Mouse (Mus musculus): ENCODE results near the gene Klhl9. TPM values are rescaled to one million over a fixed set of nuclear protein-coding genes. Genes with fewer than 3 reads are reported as not detected.

Klhl9 gene
- total and polyA plus RNA-seq, 2 experiments from 2014 or later = 73.1 to 140 TPM

DNA sequence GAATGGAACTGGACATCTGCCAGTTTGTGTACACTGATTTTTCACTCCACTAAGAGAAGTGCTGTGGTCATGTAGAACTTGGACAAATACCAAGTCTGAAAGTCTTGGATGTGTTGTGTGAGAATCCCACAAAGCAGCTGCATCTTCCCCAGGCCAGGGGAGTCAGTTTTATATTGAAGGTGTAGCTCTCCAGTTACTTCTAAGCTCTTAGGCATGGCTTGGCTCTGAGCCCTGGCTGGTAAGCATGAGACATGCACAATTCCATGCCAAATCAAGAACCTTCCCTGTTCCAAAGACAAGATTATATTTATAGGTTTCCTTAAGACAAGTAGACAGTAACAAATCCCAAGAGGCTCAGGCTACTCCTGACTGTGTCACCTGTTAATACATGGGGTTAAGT is 7.2 kb downstream of the Klhl9 start:
- no peak for DNase-seq (ENCODE audit: low spot score)
- Histone ChIP-seq H3K4me1 (ENCODE audit: insufficient read depth, low read length) (peaks cover 7% of the 10 kb centered on the region), H3K9ac (replicated peaks; ENCODE audit: low read length) (no peak overlapping the region), H3K4me2 (ENCODE audit: low read depth, low read length) (no peak overlapping the region), H3K27ac (no peak overlapping the region), H3K4me3 (ENCODE audit: low read length) (no peak overlapping the region), H3K9me3 (ENCODE audit: low read length) (no peaks in the 10 kb centered on the region), H3K27me3 (ENCODE audit: insufficient read depth, low read length) (no peaks in the 10 kb centered on the region), H3K36me3 (ENCODE audit: insufficient read depth, low read length) (peaks cover 1% of the 10 kb centered on the region; the same call in 1 of the 2 replicates)
- no peak for ATAC-seq
- TF ChIP-seq CTCF (IDR thresholded peaks at IDR 0.05; ENCODE audit: low read depth) = no peak

DNA sequence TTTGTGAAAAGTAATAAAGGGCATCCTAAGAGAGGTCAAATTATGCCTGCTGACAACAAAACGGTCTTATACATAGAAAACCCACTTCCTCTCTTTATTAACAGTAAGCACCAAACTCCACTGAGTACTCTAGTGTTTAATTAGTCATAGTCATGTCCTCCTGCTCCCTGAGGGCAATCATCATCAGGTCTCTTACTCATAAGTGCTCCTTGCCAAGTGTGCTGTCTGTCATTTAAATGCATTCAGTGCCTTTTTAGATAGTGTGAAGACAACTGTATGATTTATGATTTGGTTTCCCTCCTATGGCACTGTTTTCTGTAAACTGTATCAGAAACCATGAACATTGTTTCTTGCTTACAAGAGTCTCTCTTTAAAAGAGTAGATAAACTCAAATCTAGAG is 8.0 kb downstream of the Klhl9 start:
- TF ChIP-seq CTCF (IDR thresholded peaks at IDR 0.05; ENCODE audit: low read depth) = no peak
- Histone ChIP-seq H3K4me3 (ENCODE audit: low read length) (no peak overlapping the region), H3K4me1 (ENCODE audit: insufficient read depth, low read length) (peaks cover 5% of the 10 kb centered on the region; the same call in 1 of the 2 replicates), H3K9ac (replicated peaks; ENCODE audit: low read length) (no peak overlapping the region), H3K9me3 (ENCODE audit: low read length) (no peaks in the 10 kb centered on the region), H3K4me2 (ENCODE audit: low read depth, low read length) (no peak overlapping the region), H3K36me3 (ENCODE audit: insufficient read depth, low read length) (no peaks in the 10 kb centered on the region), H3K27me3 (ENCODE audit: insufficient read depth, low read length) (no peaks in the 10 kb centered on the region), H3K27ac (no peak overlapping the region)
- no peak for ATAC-seq
- 77% methylated on average over 1 of the region's 1 CpGs for WGBS
- no peak for DNase-seq (ENCODE audit: low spot score)

DNA sequence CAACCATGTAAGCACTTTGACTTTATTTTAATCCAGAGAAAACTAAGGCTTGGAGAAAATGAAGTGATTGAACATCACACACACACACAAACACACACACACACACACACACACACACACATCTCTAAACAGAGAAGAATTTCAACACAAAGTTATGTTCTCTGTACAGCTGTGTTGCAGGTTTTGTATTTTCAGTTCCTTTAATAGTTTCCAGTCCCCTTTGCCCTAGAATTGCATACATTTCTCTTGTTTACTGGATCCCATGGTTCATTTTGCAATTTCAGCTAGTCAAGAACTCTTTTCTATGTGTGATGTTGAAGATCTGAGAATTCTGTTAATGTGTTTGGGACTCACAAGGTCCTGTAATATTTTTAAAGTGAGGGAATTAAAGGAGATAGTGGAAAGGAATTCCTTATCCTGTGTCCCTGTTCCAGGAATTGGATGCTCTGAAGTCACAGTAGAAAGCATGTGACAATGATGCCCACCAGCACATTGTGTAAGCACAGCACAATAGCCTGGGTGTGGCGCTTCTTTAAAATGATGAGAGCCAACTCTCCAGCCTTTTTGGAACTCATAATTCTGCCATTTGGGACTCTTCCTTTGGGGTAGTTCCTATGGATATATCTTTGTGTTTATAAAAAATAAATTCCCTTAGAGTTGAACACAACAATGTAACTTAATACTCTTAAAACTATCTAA is 15.0 kb downstream of the Klhl9 start:
- Histone ChIP-seq H3K4me3 (ENCODE audit: low read length) (no peak overlapping the region), H3K36me3 (ENCODE audit: insufficient read depth, low read length) (no peaks in the 10 kb centered on the region), H3K4me2 (ENCODE audit: low read depth, low read length) (no peak overlapping the region), H3K4me1 (ENCODE audit: insufficient read depth, low read length) (no peaks in the 10 kb centered on the region), H3K27ac (no peak overlapping the region), H3K9me3 (ENCODE audit: low read length) (no peaks in the 10 kb centered on the region), H3K9ac (replicated peaks; ENCODE audit: low read length) (no peak overlapping the region), H3K27me3 (ENCODE audit: insufficient read depth, low read length) (no peaks in the 10 kb centered on the region)
- DNase-seq (ENCODE audit: low spot score) (no peak), ATAC-seq (no peak)
- no peak for TF ChIP-seq CTCF (IDR thresholded peaks at IDR 0.05; ENCODE audit: low read depth)
- 80% methylated on average over 1 of the region's 1 CpGs for WGBS

DNA sequence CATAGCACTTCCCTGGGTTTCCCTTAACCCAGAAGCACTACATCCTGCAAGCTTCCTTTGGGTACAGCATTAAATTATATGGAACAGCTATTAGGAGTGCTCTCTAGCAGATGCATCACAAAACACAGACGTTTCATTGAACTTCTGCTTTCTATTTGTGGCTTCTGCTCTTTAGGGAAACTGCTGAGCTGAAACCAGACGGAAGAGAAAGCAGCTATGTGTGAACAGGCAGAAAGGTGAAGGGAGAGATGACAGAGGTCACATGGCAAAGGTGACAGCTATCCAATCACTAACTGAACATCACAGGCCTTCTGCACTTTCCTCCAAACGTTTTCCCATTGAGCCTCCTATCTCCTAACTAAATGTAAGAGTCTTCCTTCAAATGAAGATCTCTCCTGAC is 16.3 kb downstream of the Klhl9 start:
- Histone ChIP-seq H3K27ac (no peak overlapping the region), H3K36me3 (ENCODE audit: insufficient read depth, low read length) (no peaks in the 10 kb centered on the region), H3K27me3 (ENCODE audit: insufficient read depth, low read length) (no peaks in the 10 kb centered on the region), H3K4me3 (ENCODE audit: low read length) (no peak overlapping the region), H3K4me1 (ENCODE audit: insufficient read depth, low read length) (no peaks in the 10 kb centered on the region), H3K9ac (replicated peaks; ENCODE audit: low read length) (no peak overlapping the region), H3K4me2 (ENCODE audit: low read depth, low read length) (no peak overlapping the region), H3K9me3 (ENCODE audit: low read length) (no peaks in the 10 kb centered on the region)
- no peak for TF ChIP-seq CTCF (IDR thresholded peaks at IDR 0.05; ENCODE audit: low read depth)
- DNase-seq (ENCODE audit: low spot score) (no peak), ATAC-seq (no peak)
- WGBS = 41% methylated on average over 3 of the region's 3 CpGs

DNA sequence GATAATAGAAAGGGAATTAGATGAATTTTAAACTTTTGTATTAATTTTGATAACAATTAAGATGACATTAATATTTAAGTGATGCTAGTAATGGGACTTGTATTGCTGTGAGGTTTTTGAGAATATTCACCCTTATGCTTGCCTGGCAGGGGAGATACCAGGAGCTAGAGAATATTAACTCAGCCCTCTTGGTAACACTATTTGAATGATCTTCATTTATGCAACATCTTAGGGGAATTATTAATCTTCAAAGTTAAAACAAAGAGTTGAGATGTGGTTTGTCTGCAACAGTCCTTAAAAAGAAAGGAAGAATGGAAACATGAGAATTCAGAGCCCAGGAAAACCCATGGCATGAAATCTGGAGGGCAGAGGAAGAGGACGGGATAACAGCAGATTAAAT is 23.0 kb downstream of the Klhl9 start:
- H3K4me3 ChIP-seq (ENCODE audit: low read length) = no peak overlapping the region
- TF ChIP-seq CTCF (IDR thresholded peaks at IDR 0.05; ENCODE audit: low read depth) = no peak
- H3K9me3 ChIP-seq (ENCODE audit: low read length) = no peaks in the 10 kb centered on the region
- DNase-seq (ENCODE audit: low spot score) (no peak), ATAC-seq (no peak)
- WGBS = 88% methylated on average over 1 of the region's 1 CpGs
- no peaks in the 10 kb centered on the region for H3K4me1 ChIP-seq (ENCODE audit: insufficient read depth, low read length)
- no peak overlapping the region for H3K4me2 ChIP-seq (ENCODE audit: low read depth, low read length)
- no peak overlapping the region for H3K27ac ChIP-seq
- no peak overlapping the region for H3K9ac ChIP-seq (replicated peaks; ENCODE audit: low read length)
- no peaks in the 10 kb centered on the region for H3K27me3 ChIP-seq (ENCODE audit: insufficient read depth, low read length)
- no peaks in the 10 kb centered on the region for H3K36me3 ChIP-seq (ENCODE audit: insufficient read depth, low read length)

DNA sequence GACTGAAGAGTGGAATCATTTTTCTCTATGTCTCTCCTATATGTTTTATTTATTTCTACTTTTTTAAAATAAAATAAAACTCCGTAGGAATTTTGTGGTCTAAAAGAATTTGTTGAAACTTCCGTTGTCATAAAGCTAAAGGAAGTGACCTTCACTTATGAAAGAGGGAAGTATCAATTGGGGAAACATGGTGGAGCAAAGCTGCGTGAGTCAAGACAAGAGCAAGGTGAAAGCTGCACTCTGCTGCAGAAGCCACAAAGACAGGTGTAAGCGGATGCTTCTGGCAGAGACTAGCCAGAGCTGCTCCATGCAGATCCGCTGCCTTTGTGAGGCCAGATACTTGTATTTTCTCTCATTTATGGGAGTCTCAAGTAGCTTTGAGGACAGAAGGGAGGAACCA is 23.5 kb downstream of the Klhl9 start:
- no peak for ATAC-seq

DNA sequence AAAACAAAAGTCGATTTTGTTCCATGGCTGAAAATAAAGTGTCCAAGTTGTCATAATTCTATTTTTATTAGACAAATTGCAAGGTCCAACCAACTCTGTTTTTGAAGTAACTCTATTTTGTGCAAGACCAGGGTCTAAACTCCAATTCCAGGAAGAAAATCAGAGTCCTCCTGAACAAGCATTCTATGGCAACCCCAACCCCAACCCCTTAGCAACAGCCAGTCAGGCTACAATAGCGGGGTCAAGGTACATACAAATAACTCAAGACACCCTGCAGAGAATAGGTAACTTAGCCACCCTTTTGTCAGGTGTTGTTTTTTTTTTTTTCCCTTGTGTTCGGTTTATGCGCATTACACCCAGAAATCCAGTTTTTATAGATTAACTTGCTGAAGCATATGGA is 24.5 kb downstream of the Klhl9 start:
- TF ChIP-seq CTCF (IDR thresholded peaks at IDR 0.05; ENCODE audit: low read depth) = no peak
- Histone ChIP-seq H3K9ac (replicated peaks; ENCODE audit: low read length) (no peak overlapping the region), H3K9me3 (ENCODE audit: low read length) (no peaks in the 10 kb centered on the region), H3K27me3 (ENCODE audit: insufficient read depth, low read length) (no peaks in the 10 kb centered on the region), H3K4me2 (ENCODE audit: low read depth, low read length) (no peak overlapping the region), H3K4me1 (ENCODE audit: insufficient read depth, low read length) (no peaks in the 10 kb centered on the region), H3K27ac (no peak overlapping the region), H3K36me3 (ENCODE audit: insufficient read depth, low read length) (no peaks in the 10 kb centered on the region), H3K4me3 (ENCODE audit: low read length) (no peak overlapping the region)
- WGBS = 76% methylated on average over 4 of the region's 4 CpGs
- ATAC-seq (no peak), DNase-seq (ENCODE audit: low spot score) (no peak)

More for the DNA sequence above, 23.5 kb downstream of the Klhl9 start:
- H3K9ac ChIP-seq (replicated peaks; ENCODE audit: low read length) = no peak overlapping the region
- no peaks in the 10 kb centered on the region for H3K4me1 ChIP-seq (ENCODE audit: insufficient read depth, low read length)
- TF ChIP-seq CTCF (IDR thresholded peaks at IDR 0.05; ENCODE audit: low read depth) = no peak
- no peaks in the 10 kb centered on the region for H3K9me3 ChIP-seq (ENCODE audit: low read length)
- no peaks in the 10 kb centered on the region for H3K36me3 ChIP-seq (ENCODE audit: insufficient read depth, low read length)
- H3K27me3 ChIP-seq (ENCODE audit: insufficient read depth, low read length) = no peaks in the 10 kb centered on the region
- WGBS = 89% methylated on average over 5 of the region's 5 CpGs
- no peak overlapping the region for H3K4me3 ChIP-seq (ENCODE audit: low read length)
- no peak overlapping the region for H3K4me2 ChIP-seq (ENCODE audit: low read depth, low read length)
- H3K27ac ChIP-seq = no peak overlapping the region
- no peak for DNase-seq (ENCODE audit: low spot score)

All from hindbrain, postnatal 0 days (tissue).